Mouse (Mus musculus) thymus, adult 2 months (tissue): ENCODE results near the gene Snx15. TPM values are rescaled to one million over a fixed set of nuclear protein-coding genes. Genes with fewer than 3 reads are reported as not detected.

Experiments used
- DNase-seq: peaks from one replicate; pipeline ENCODE4 v3.0.0; 2021
- H3K27ac ChIP-seq: fragments of 200-500 bp; 2 replicates; pipeline ENCODE4 v1.5.1; 2012; ENCODE audit warnings: low read length, control low read depth; ENCODE audit not compliant: control insufficient read depth, insufficient read depth
- H3K27me3 ChIP-seq: fragments of 200-500 bp; 2 replicates; pipeline ENCODE4 v1.6.1; 2012; ENCODE audit warnings: mild to moderate bottlenecking, low read length, moderate library complexity, mixed read lengths; ENCODE audit not compliant: control insufficient read depth, insufficient read depth
- H3K36me3 ChIP-seq: fragments of 200-500 bp; 2 replicates; pipeline ENCODE4 v1.6.1; 2012; ENCODE audit warnings: mild to moderate bottlenecking, low read length, moderate library complexity; ENCODE audit not compliant: control insufficient read depth, insufficient read depth
- H3K4me1 ChIP-seq: fragments of 200-500 bp; replicated peaks from 2 replicates; pipeline ENCODE4 v1.6.1; 2012; ENCODE audit warnings: low read length; ENCODE audit not compliant: control insufficient read depth, insufficient read depth
- H3K4me3 ChIP-seq: fragments of 200-500 bp; 2 replicates; pipeline ENCODE4 v1.5.1; 2012; ENCODE audit warnings: mild to moderate bottlenecking, low read length, control low read depth, moderate library complexity; ENCODE audit not compliant: control insufficient read depth, insufficient read depth
- CTCF ChIP-seq: fragments of 200-500 bp; IDR thresholded peaks from 2 replicates; pipeline ENCODE4 v1.5.1; 2012; ENCODE audit warnings: mild to moderate bottlenecking, control low read depth, low read length, moderate library complexity, borderline replicate concordance; ENCODE audit not compliant: control insufficient read depth, poor library complexity, insufficient read depth; ENCODE audit errors: extremely low read depth
- POLR2A ChIP-seq: fragments of 200-500 bp; IDR thresholded peaks from 2 replicates; pipeline ENCODE4 v1.6.1; 2012; ENCODE audit warnings: mild to moderate bottlenecking, low read length, control low read depth, moderate library complexity; ENCODE audit not compliant: control insufficient read depth, poor library complexity, insufficient read depth; ENCODE audit errors: extremely low read depth
- WGBS: fragments of 180-500 bp; shearing (Covaris S2); methylation state at CpG from one replicate; pipeline ENCODE4 v1.1.7; 2018; 5-methylcytosine and 5-hydroxymethylcytosine counted together
- polyA plus RNA-seq: library from polyadenylated mRNA; depleted of rRNA; stranded (reverse); fragments of >200 nt; gene quantifications from 2 replicates; pipeline ENCODE4 v1.2.3, GENCODE M21; 2012

Gene Snx15
- polyA plus RNA-seq, 1 experiment: 86.2 TPM

- Histone ChIP-seq H3K27ac (no peak overlapping the region), H3K27me3 (no peaks in the 10 kb centered on the region), H3K36me3 (no peaks in the 10 kb centered on the region; the same call in 1 of the 2 replicates)
These were observed 11.8 kb downstream of the Snx15 start for GRCm38 (mm10) chr19:6116113-6116850.

GRCm38 (mm10) chr19:6113116-6113515 is 15.0 kb downstream of the Snx15 start:
- TF ChIP-seq CTCF (no peak), POLR2A (no peak)
- Histone ChIP-seq H3K36me3 (no peaks in the 10 kb centered on the region; the same call in 1 of the 2 replicates), H3K27ac (no peak overlapping the region), H3K4me3 (no peak overlapping the region), H3K4me1 (peaks cover 8% of the 10 kb centered on the region; the same call in 1 of the 2 replicates), H3K27me3 (no peaks in the 10 kb centered on the region)
- DNase-seq: no peak
- 91% methylated on average over 6 of the region's 6 CpGs for WGBS

More at GRCm38 (mm10) chr19:6116113-6116850, 11.8 kb downstream of the Snx15 start:
- TF ChIP-seq POLR2A: no peak
- no peak for TF ChIP-seq CTCF
- peaks cover 8% of the 10 kb centered on the region; the same call in 1 of the 2 replicates for H3K4me1 ChIP-seq
- H3K4me3 ChIP-seq: no peak overlapping the region
- no peak for DNase-seq
- WGBS: 87% methylated on average over 15 of the region's 15 CpGs

- Histone ChIP-seq H3K4me1 (no peaks in the 10 kb centered on the region), H3K36me3 (no peaks in the 10 kb centered on the region), H3K4me3 (no peak within 1 kb of the TSS), H3K27ac (no peak within 1 kb of the TSS), H3K27me3 (no peaks in the 10 kb centered on the region)
- WGBS: 98% methylated on average over 7 of the region's 7 CpGs
- no peak for DNase-seq
- TF ChIP-seq POLR2A: no peak
- no peak for TF ChIP-seq CTCF
These were observed 22.5 kb downstream of the Snx15 start, which contains the start of gene Naaladl1 for GRCm38 (mm10) chr19:6105586-6105985. Gene Naaladl1 (plus strand): TSS chr19:6105782.

GRCm38 (mm10) chr19:6104476-6104875 is 23.6 kb downstream of the Snx15 start:
- WGBS: 95% methylated on average over 4 of the region's 4 CpGs

GRCm38 (mm10) chr19:6102169-6102853 is 25.8 kb downstream of the Snx15 start:
- Histone ChIP-seq H3K36me3 (no peaks in the 10 kb centered on the region), H3K4me3 (no peak overlapping the region), H3K27ac (no peak overlapping the region), H3K27me3 (no peaks in the 10 kb centered on the region), H3K4me1 (no peaks in the 10 kb centered on the region)
- WGBS: 75% methylated on average over 6 of the region's 6 CpGs
- DNase-seq: no peak
- no peak for TF ChIP-seq CTCF
- no peak for TF ChIP-seq POLR2A

More at GRCm38 (mm10) chr19:6104476-6104875, 23.6 kb downstream of the Snx15 start:
- no peak for DNase-seq
- no peaks in the 10 kb centered on the region for H3K36me3 ChIP-seq
- no peaks in the 10 kb centered on the region for H3K27me3 ChIP-seq
- no peak overlapping the region for H3K27ac ChIP-seq
- TF ChIP-seq CTCF: no peak
- TF ChIP-seq POLR2A: no peak
- no peak overlapping the region for H3K4me3 ChIP-seq
- H3K4me1 ChIP-seq: no peaks in the 10 kb centered on the region

GRCm38 (mm10) chr19:6101186-6101585 is 26.9 kb downstream of the Snx15 start:
- 94% methylated on average over 6 of the region's 6 CpGs for WGBS
- TF ChIP-seq CTCF (no peak), POLR2A (no peak)
- no peak for DNase-seq
- Histone ChIP-seq H3K27ac (no peak overlapping the region), H3K4me1 (no peaks in the 10 kb centered on the region), H3K36me3 (no peaks in the 10 kb centered on the region), H3K27me3 (no peaks in the 10 kb centered on the region), H3K4me3 (no peak overlapping the region)
